Mouse (Mus musculus): ENCODE measurements around the gene Fbxw8. TPM values are rescaled to one million over a fixed set of nuclear protein-coding genes. Genes with fewer than 3 reads are reported as not detected.
A peak's percentile ranks its signal among the peaks of the same experiment; 100 is the strongest.

Fbxw8 gene
- polyA plus RNA-seq, 1 experiment from 2014 or later, result 25.1 TPM

- peaks cover 45% of the 10 kb centered on the region for H3K4me1 ChIP-seq (replicated peaks)
- H3K4me2 ChIP-seq, result no peak overlapping the region
- no peaks in the 10 kb centered on the region for H3K9me3 ChIP-seq
- H3K36me3 ChIP-seq, result peaks cover 50% of the 10 kb centered on the region
- WGBS, result 77% methylated on average over 4 of the region's 4 CpGs
- H3K4me3 ChIP-seq, result no peak overlapping the region
- H3K27me3 ChIP-seq, result no peaks in the 10 kb centered on the region
- no peak overlapping the region for H3K9ac ChIP-seq
- ATAC-seq (ENCODE audit: low read depth), result no peak
- no peak overlapping the region for H3K27ac ChIP-seq (replicated peaks)
These were observed 87.7 kb downstream of the Fbxw8 start for GRCm38 (mm10) chr5:118067572-118067971.

- Histone ChIP-seq H3K4me2 (no peak overlapping the region), H3K9me3 (no peaks in the 10 kb centered on the region), H3K27me3 (no peaks in the 10 kb centered on the region), H3K4me3 (no peak overlapping the region), H3K27ac (replicated peaks) (no peak overlapping the region), H3K9ac (no peak overlapping the region), H3K4me1 (replicated peaks) (peaks cover 45% of the 10 kb centered on the region), H3K36me3 (peaks cover 50% of the 10 kb centered on the region)
- 63% methylated on average over 5 of the region's 5 CpGs for WGBS
- ATAC-seq (ENCODE audit: low read depth), result no peak
These were observed 88.4 kb downstream of the Fbxw8 start for GRCm38 (mm10) chr5:118066828-118067227.

GRCm38 (mm10) chr5:118065516-118066255, 89.6 kb downstream of the Fbxw8 start:
- Histone ChIP-seq H3K9me3 (no peaks in the 10 kb centered on the region), H3K4me2 (no peak overlapping the region), H3K4me1 (replicated peaks) (peaks cover 40% of the 10 kb centered on the region), H3K27me3 (no peaks in the 10 kb centered on the region), H3K36me3 (peaks cover 44% of the 10 kb centered on the region), H3K9ac (0 out of 2 replicates have a peak overlapping the region, but pooled peaks have one; percentile 22), H3K4me3 (no peak overlapping the region), H3K27ac (replicated peaks) (no peak overlapping the region)
- ATAC-seq (ENCODE audit: low read depth), result no peak
- 81% methylated on average over 19 of the region's 19 CpGs for WGBS

- Histone ChIP-seq H3K4me3 (no peak overlapping the region), H3K4me2 (no peak overlapping the region), H3K9me3 (no peaks in the 10 kb centered on the region), H3K36me3 (peaks cover 33% of the 10 kb centered on the region), H3K27me3 (no peaks in the 10 kb centered on the region), H3K9ac (no peak overlapping the region), H3K4me1 (replicated peaks) (peaks cover 40% of the 10 kb centered on the region), H3K27ac (replicated peaks) (peak overlapping the region; percentile 76)
- ATAC-seq (ENCODE audit: low read depth), result no peak
- 31% methylated on average over 10 of the region's 10 CpGs for WGBS
These were observed 90.9 kb downstream of the Fbxw8 start for GRCm38 (mm10) chr5:118064284-118064901.

GRCm38 (mm10) chr5:118063181-118063621, 92.1 kb downstream of the Fbxw8 start:
- no peak overlapping the region for H3K27ac ChIP-seq (replicated peaks)
- no peaks in the 10 kb centered on the region for H3K9me3 ChIP-seq
- H3K36me3 ChIP-seq, result peaks cover 26% of the 10 kb centered on the region
- H3K4me2 ChIP-seq, result no peak overlapping the region
- 60% methylated on average over 8 of the region's 8 CpGs for WGBS
- peaks cover 41% of the 10 kb centered on the region for H3K4me1 ChIP-seq (replicated peaks)
- no peak for ATAC-seq (ENCODE audit: low read depth)
- H3K4me3 ChIP-seq, result no peak overlapping the region
- no peaks in the 10 kb centered on the region for H3K27me3 ChIP-seq
- no peak overlapping the region for H3K9ac ChIP-seq

GRCm38 (mm10) chr5:118061391-118061790, 93.9 kb downstream of the Fbxw8 start:
- H3K27me3 ChIP-seq, result no peaks in the 10 kb centered on the region
- H3K36me3 ChIP-seq, result 0 out of 2 replicates have a peak, but pooled peaks cover 9% of the 10 kb centered on the region
- no peak overlapping the region for H3K27ac ChIP-seq (replicated peaks)
- WGBS, result 95% methylated on average over 18 of the region's 18 CpGs
- no peaks in the 10 kb centered on the region for H3K9me3 ChIP-seq
- no peak overlapping the region for H3K4me2 ChIP-seq
- H3K4me1 ChIP-seq (replicated peaks), result peaks cover 54% of the 10 kb centered on the region
- ATAC-seq (ENCODE audit: low read depth), result no peak
- H3K9ac ChIP-seq, result no peak overlapping the region
- no peak overlapping the region for H3K4me3 ChIP-seq

GRCm38 (mm10) chr5:118059646-118060045, 95.6 kb downstream of the Fbxw8 start:
- H3K27me3 ChIP-seq, result no peaks in the 10 kb centered on the region

GRCm38 (mm10) chr5:118058858-118059257, 96.4 kb downstream of the Fbxw8 start:
- Histone ChIP-seq H3K4me3 (no peak overlapping the region), H3K27me3 (no peaks in the 10 kb centered on the region), H3K4me2 (no peak overlapping the region), H3K36me3 (no peaks in the 10 kb centered on the region), H3K4me1 (replicated peaks) (peaks cover 28% of the 10 kb centered on the region), H3K27ac (replicated peaks) (no peak overlapping the region), H3K9ac (no peak overlapping the region), H3K9me3 (no peaks in the 10 kb centered on the region)
- no peak for ATAC-seq (ENCODE audit: low read depth)
- WGBS, result 82% methylated on average over 10 of the region's 10 CpGs

More at GRCm38 (mm10) chr5:118059646-118060045, 95.6 kb downstream of the Fbxw8 start:
- H3K9me3 ChIP-seq, result no peaks in the 10 kb centered on the region
- no peak for ATAC-seq (ENCODE audit: low read depth)
- H3K9ac ChIP-seq, result no peak overlapping the region
- H3K4me3 ChIP-seq, result no peak overlapping the region
- H3K4me1 ChIP-seq (replicated peaks), result peaks cover 36% of the 10 kb centered on the region
- H3K36me3 ChIP-seq, result no peaks in the 10 kb centered on the region
- no peak overlapping the region for H3K4me2 ChIP-seq
- WGBS, result 82% methylated on average over 9 of the region's 9 CpGs
- H3K27ac ChIP-seq (replicated peaks), result no peak overlapping the region

GRCm38 (mm10) chr5:118057508-118058111, 97.7 kb downstream of the Fbxw8 start:
- Histone ChIP-seq H3K9ac (no peak overlapping the region), H3K27ac (replicated peaks) (no peak overlapping the region)
- no peak for ATAC-seq (ENCODE audit: low read depth)

GRCm38 (mm10) chr5:118053205-118053604, 102.1 kb downstream of the Fbxw8 start:
- 92% methylated on average over 2 of the region's 2 CpGs for WGBS
- Histone ChIP-seq H3K9me3 (no peaks in the 10 kb centered on the region), H3K9ac (no peak overlapping the region), H3K36me3 (no peaks in the 10 kb centered on the region), H3K4me2 (no peak overlapping the region), H3K4me1 (replicated peaks) (peaks cover 18% of the 10 kb centered on the region), H3K27ac (replicated peaks) (no peak overlapping the region), H3K4me3 (no peak overlapping the region), H3K27me3 (no peaks in the 10 kb centered on the region)
- ATAC-seq (ENCODE audit: low read depth), result no peak

More at GRCm38 (mm10) chr5:118057508-118058111, 97.7 kb downstream of the Fbxw8 start:
- WGBS, result 36% methylated on average over 8 of the region's 8 CpGs
- Histone ChIP-seq H3K9me3 (no peaks in the 10 kb centered on the region), H3K4me2 (no peak overlapping the region), H3K36me3 (no peaks in the 10 kb centered on the region), H3K4me1 (replicated peaks) (peaks cover 19% of the 10 kb centered on the region), H3K4me3 (no peak overlapping the region), H3K27me3 (no peaks in the 10 kb centered on the region)

- H3K4me3 ChIP-seq, result no peak overlapping the region
- no peak for ATAC-seq (ENCODE audit: low read depth)
- H3K36me3 ChIP-seq, result no peaks in the 10 kb centered on the region
- H3K9ac ChIP-seq, result no peak overlapping the region
- no peaks in the 10 kb centered on the region for H3K27me3 ChIP-seq
- H3K4me2 ChIP-seq, result no peak overlapping the region
- WGBS, result 75% methylated on average over 8 of the region's 8 CpGs
- peaks cover 7% of the 10 kb centered on the region for H3K4me1 ChIP-seq (replicated peaks)
- H3K9me3 ChIP-seq, result no peaks in the 10 kb centered on the region
- no peak overlapping the region for H3K27ac ChIP-seq (replicated peaks)
These were observed 103.1 kb downstream of the Fbxw8 start for GRCm38 (mm10) chr5:118051981-118052662.

GRCm38 (mm10) chr5:118050743-118051142, 104.5 kb downstream of the Fbxw8 start:
- no peak overlapping the region for H3K9ac ChIP-seq
- 80% methylated on average over 4 of the region's 4 CpGs for WGBS
- H3K4me1 ChIP-seq (replicated peaks), result no peaks in the 10 kb centered on the region
- no peak overlapping the region for H3K4me3 ChIP-seq
- H3K4me2 ChIP-seq, result no peak overlapping the region
- no peaks in the 10 kb centered on the region for H3K36me3 ChIP-seq
- H3K27me3 ChIP-seq, result no peaks in the 10 kb centered on the region
- H3K27ac ChIP-seq (replicated peaks), result no peak overlapping the region
- ATAC-seq (ENCODE audit: low read depth), result no peak
- no peaks in the 10 kb centered on the region for H3K9me3 ChIP-seq
